Mouse (Mus musculus): ENCODE data around the gene Map4k5.
A peak's percentile ranks its signal among the peaks of the same experiment; 100 is the strongest.

The Map4k5 gene

DNA sequence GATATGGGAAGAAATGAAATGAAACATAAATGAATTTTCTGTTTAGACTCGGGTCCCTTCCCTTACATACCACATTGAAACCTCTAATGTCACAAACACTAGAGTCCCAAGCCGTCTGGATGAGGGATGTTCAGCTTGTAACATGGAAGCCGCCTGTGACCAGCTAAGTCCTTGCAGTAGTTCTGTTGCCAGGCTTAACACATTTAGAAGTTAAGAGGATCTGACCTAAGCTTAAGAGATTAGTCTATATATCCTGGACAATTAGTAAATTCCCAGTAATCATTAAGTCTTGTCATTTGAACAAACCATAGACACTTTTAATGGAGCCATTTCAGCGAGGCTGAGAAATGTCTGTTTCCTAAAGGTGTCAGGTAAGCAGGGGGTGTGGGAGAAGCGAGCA, 137.0 kb downstream of the Map4k5 start:
- no peak for DNase-seq (ENCODE audit: low read depth, low spot score)

DNA sequence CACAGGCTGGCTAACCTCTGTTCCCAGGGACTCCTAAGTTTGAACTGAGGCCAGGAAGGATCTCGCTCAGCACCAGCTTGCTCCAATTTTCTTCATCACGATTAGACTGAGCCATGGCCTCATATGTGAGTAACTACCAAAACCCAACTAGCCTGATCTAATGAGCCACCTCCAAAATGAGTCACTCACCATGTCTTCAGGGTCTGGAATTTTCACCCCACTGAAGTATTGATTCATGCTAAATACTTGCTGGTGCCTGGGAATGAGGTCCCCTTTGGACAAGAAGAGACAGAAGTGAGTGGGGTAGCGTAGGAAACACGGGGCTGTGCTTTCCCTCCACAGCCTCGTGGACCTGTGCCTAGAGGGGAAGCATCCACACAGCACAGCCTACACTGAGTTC, 139.1 kb downstream of the Map4k5 start:
- DNase-seq (ENCODE audit: low read depth, low spot score), result peak; percentile 34
